Mouse (Mus musculus): Measurements from ENCODE around the gene Atp10b. TPM values are rescaled to one million over a fixed set of nuclear protein-coding genes. Genes with fewer than 3 reads are reported as not detected.
"Not testable (repeated sequence)": the region's sequence is repeated elsewhere in the genome, so short reads cannot be mapped to it uniquely, and the experiment has no call there.

Gene Atp10b
- total RNA-seq (2021): under 1 TPM; 0.32 to 0.54 TPM
- long read RNA-seq, experiment 1: 0 reads
- long read RNA-seq, experiment 2: 0 reads

GRCm38 (mm10) chr11:43149577-43149976 is at the start of gene Atp10b:
Gene Atp10b, plus strand, starts transcription at chr11:43149877.
- Histone ChIP-seq H3K27ac (no peak within 1 kb of the TSS), H3K4me3 (no peak within 1 kb of the TSS)
- intact Hi-C loops (cut with DNase I): no loop called here
- no peak for TF ChIP-seq CTCF (IDR thresholded peaks at IDR 0.05)
- no peak for DNase-seq (ENCODE audit: extremely low spot score in 1 of 2, low spot score in 2 of 2)

GRCm38 (mm10) chr11:43101357-43101756 is 48.3 kb upstream of the Atp10b start:
- intact Hi-C loops (cut with DNase I): no loop called here
- no peak overlapping the region for H3K27ac ChIP-seq

GRCm38 (mm10) chr11:43125908-43126477 is 23.7 kb upstream of the Atp10b start:
- no peak for TF ChIP-seq CTCF (IDR thresholded peaks at IDR 0.05)
- intact Hi-C loops (cut with DNase I): no loop called here

More at GRCm38 (mm10) chr11:43101357-43101756, 48.3 kb upstream of the Atp10b start:
- peak; percentile 32 for TF ChIP-seq CTCF (IDR thresholded peaks at IDR 0.05)
- no peak overlapping the region for H3K4me3 ChIP-seq
- no peak for DNase-seq (ENCODE audit: extremely low spot score in 1 of 2, low spot score in 2 of 2)

GRCm38 (mm10) chr11:43126573-43126972 is 23.1 kb upstream of the Atp10b start:
- DNase-seq (ENCODE audit: extremely low spot score in 1 of 2, low spot score in 2 of 2); H3K4me3 ChIP-seq; intact Hi-C loops (cut with DNase I); H3K27ac ChIP-seq: not testable (repeated sequence)

More at GRCm38 (mm10) chr11:43125908-43126477, 23.7 kb upstream of the Atp10b start:
- no peak for DNase-seq (ENCODE audit: extremely low spot score in 1 of 2, low spot score in 2 of 2)
- Histone ChIP-seq H3K27ac (no peak overlapping the region), H3K4me3 (no peak overlapping the region)

- intact Hi-C loops (cut with DNase I): loop anchor here (1.0 kb wide), 1 partner anchor 45 kb away; no protein-coding TSS in a partner anchor
- H3K4me3 ChIP-seq: no peak overlapping the region
Observed at GRCm38 (mm10) chr11:43141296-43141695, 8.4 kb upstream of the Atp10b start.

GRCm38 (mm10) chr11:43142811-43143210 is 6.9 kb upstream of the Atp10b start:
- Histone ChIP-seq H3K27ac (no peak overlapping the region), H3K4me3 (no peak overlapping the region)
- no peak for DNase-seq (ENCODE audit: extremely low spot score in 1 of 2, low spot score in 2 of 2)
- no peak for TF ChIP-seq CTCF (IDR thresholded peaks at IDR 0.05)
- intact Hi-C loops (cut with DNase I): no loop called here

More at GRCm38 (mm10) chr11:43141296-43141695, 8.4 kb upstream of the Atp10b start:
- peak in 1 of 2 experiments; percentile 16 for DNase-seq (ENCODE audit: extremely low spot score in 1 of 2, low spot score in 2 of 2)
- no peak for TF ChIP-seq CTCF (IDR thresholded peaks at IDR 0.05)
- H3K27ac ChIP-seq: peak overlapping the region; percentile 2; the same call in 1 of the 2 replicates

- no peak for DNase-seq (ENCODE audit: extremely low spot score in 1 of 2, low spot score in 2 of 2)
- intact Hi-C loops (cut with DNase I): no loop called here
- no peak overlapping the region for H3K4me3 ChIP-seq
- no peak for TF ChIP-seq CTCF (IDR thresholded peaks at IDR 0.05)
- H3K27ac ChIP-seq: no peak overlapping the region
Observed at GRCm38 (mm10) chr11:43144178-43144577, 5.5 kb upstream of the Atp10b start.

GRCm38 (mm10) chr11:43144882-43145281 is 4.8 kb upstream of the Atp10b start:
- H3K4me3 ChIP-seq; H3K27ac ChIP-seq; intact Hi-C loops (cut with DNase I); DNase-seq (ENCODE audit: extremely low spot score in 1 of 2, low spot score in 2 of 2): not testable (repeated sequence)

- intact Hi-C loops (cut with DNase I): no loop called here
- Histone ChIP-seq H3K27ac (no peak overlapping the region), H3K4me3 (no peak overlapping the region)
- no peak for TF ChIP-seq CTCF (IDR thresholded peaks at IDR 0.05)
- DNase-seq (ENCODE audit: extremely low spot score in 1 of 2, low spot score in 2 of 2): peak in 1 of 2 experiments; percentile 10
Observed at GRCm38 (mm10) chr11:43147380-43147779, 2.3 kb upstream of the Atp10b start.

GRCm38 (mm10) chr11:43148341-43148740 is 1.3 kb upstream of the Atp10b start:
- no peak for DNase-seq (ENCODE audit: extremely low spot score in 1 of 2, low spot score in 2 of 2)
- no peak overlapping the region for H3K4me3 ChIP-seq
- intact Hi-C loops (cut with DNase I): no loop called here
- H3K27ac ChIP-seq: no peak overlapping the region
- no peak for TF ChIP-seq CTCF (IDR thresholded peaks at IDR 0.05)

GRCm38 (mm10) chr11:43155004-43155403 is 5.3 kb downstream of the Atp10b start:
- intact Hi-C loops (cut with DNase I): loop anchor here (5.0 kb wide), 1 partner anchor 973 kb away; the partner anchor contains the start of gene Gabra1
- H3K27ac ChIP-seq: no peak overlapping the region
- peak; percentile 38 for TF ChIP-seq CTCF (IDR thresholded peaks at IDR 0.05)
- no peak overlapping the region for H3K4me3 ChIP-seq
- no peak for DNase-seq (ENCODE audit: extremely low spot score in 1 of 2, low spot score in 2 of 2)

- intact Hi-C loops (cut with DNase I): loop anchor here (5.0 kb wide), 1 partner anchor 973 kb away; the partner anchor contains the start of gene Gabra1
- no peak for TF ChIP-seq CTCF (IDR thresholded peaks at IDR 0.05)
- H3K27ac ChIP-seq: no peak overlapping the region
- H3K4me3 ChIP-seq: no peak overlapping the region
- no peak for DNase-seq (ENCODE audit: extremely low spot score in 1 of 2, low spot score in 2 of 2)
Observed at GRCm38 (mm10) chr11:43155417-43155816, 5.7 kb downstream of the Atp10b start.

- TF ChIP-seq CTCF (IDR thresholded peaks at IDR 0.05): no peak
- DNase-seq (ENCODE audit: extremely low spot score in 1 of 2, low spot score in 2 of 2): no peak
- H3K4me3 ChIP-seq: no peak overlapping the region
- intact Hi-C loops (cut with DNase I): loop anchor here (5.0 kb wide), 1 partner anchor 977 kb away; the partner anchor contains the start of gene Gabra1
- H3K27ac ChIP-seq: no peak overlapping the region
Observed at GRCm38 (mm10) chr11:43158814-43159213, 9.1 kb downstream of the Atp10b start.

Data from left cerebral cortex, adult 2 months (tissue).